Mouse (Mus musculus): Measurements from ENCODE around the gene Ifna7. TPM values are rescaled to one million over a fixed set of nuclear protein-coding genes. Genes with fewer than 3 reads are reported as not detected.

The Ifna7 gene
- polyA plus RNA-seq, 1 experiment from 2014 or later: not detected

DNA sequence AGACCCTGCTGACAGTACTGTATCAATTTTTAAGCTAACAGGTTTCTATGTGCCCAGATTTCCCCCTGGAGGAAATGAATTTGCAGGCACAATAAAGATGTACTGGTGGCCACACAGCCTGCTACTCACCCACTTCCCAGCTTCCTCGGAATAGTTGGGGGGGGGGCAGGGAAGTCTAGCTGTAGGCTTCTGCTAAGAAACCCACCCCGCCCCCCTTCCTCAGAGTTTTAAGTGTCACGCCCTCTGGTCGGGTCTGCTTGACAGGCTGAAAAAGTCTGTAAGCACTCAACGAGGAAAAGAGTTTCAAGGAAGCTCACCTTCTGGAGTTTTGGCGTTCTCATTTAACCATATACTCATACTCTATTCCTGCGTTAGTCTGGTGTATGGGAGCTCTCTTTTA is 47.3 kb downstream of the Ifna7 start:
- 7% methylated on average over 7 of the region's 7 CpGs for WGBS
- no peak overlapping the region for H3K9ac ChIP-seq (ENCODE audit: low read depth, low read length)

DNA sequence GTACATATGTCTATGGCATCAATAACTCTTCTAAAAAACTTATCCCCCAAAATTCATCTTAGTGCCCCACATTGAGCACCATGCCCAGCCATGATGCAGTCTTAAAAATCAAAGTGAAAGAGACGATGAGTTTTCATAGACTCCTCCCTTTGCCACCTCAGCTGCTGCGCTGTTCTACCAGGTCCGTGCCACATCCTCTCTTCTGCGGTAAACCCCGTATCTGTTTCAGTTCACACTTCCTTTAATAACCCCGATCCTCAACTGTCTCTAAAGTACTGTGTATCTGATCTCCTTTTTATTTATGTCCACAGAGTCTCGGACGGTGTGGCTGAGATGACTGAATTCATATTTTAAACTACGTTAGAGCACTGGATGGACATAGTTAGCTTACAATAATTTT is 48.6 kb downstream of the Ifna7 start:
- WGBS: 65% methylated on average over 9 of the region's 9 CpGs
- Histone ChIP-seq H3K4me2 (ENCODE audit: low read depth, low read length) (no peak overlapping the region), H3K4me3 (ENCODE audit: low read length) (no peak overlapping the region), H3K9ac (ENCODE audit: low read depth, low read length) (no peak overlapping the region), H3K9me3 (ENCODE audit: control insufficient read depth, low read length) (no peaks in the 10 kb centered on the region), H3K4me1 (ENCODE audit: control insufficient read depth, insufficient read depth, low read length) (peaks cover 6% of the 10 kb centered on the region; the same call in 1 of the 2 replicates), H3K27me3 (replicated peaks; ENCODE audit: control insufficient read depth, insufficient read depth, low read length) (no peaks in the 10 kb centered on the region; the same call in 1 of the 2 replicates), H3K27ac (ENCODE audit: low read length) (no peak overlapping the region), H3K36me3 (ENCODE audit: control insufficient read depth, insufficient read depth, low read length) (no peaks in the 10 kb centered on the region)
- ATAC-seq: no peak

More for the DNA sequence above, 47.3 kb downstream of the Ifna7 start:
- no peak for ATAC-seq
- Histone ChIP-seq H3K4me1 (ENCODE audit: control insufficient read depth, insufficient read depth, low read length) (peaks cover 6% of the 10 kb centered on the region; the same call in 1 of the 2 replicates), H3K4me3 (ENCODE audit: low read length) (no peak overlapping the region), H3K4me2 (ENCODE audit: low read depth, low read length) (no peak overlapping the region), H3K27me3 (replicated peaks; ENCODE audit: control insufficient read depth, insufficient read depth, low read length) (no peaks in the 10 kb centered on the region; the same call in 1 of the 2 replicates), H3K27ac (ENCODE audit: low read length) (no peak overlapping the region), H3K36me3 (ENCODE audit: control insufficient read depth, insufficient read depth, low read length) (no peaks in the 10 kb centered on the region), H3K9me3 (ENCODE audit: control insufficient read depth, low read length) (no peaks in the 10 kb centered on the region)

DNA sequence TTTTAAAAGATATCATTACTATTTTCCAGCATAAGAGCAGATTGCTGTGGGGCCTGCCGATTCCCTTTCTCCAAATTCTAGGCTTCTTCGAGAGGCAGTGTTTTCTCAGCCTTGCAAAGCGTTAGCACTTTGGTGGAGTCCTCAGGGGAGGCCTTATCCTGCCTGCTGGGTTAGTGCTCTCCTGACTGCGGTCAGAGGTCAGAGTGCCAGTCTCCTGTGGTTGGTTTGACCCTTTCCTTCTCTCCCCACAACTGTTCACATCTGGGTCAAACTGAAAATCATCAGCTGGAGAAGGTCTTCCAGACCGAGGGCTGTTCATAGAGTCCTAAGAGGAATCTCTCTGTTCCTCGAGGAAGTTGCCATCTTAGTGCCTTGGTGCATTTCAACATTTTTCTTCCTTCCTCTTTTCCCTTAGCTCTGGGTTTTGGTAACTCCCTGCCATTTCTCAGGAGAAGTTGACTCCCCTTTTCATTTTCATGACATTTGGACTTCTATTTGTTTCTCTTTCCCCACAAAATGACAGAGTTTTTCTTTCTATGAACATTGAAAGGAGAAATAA is 49.1 kb downstream of the Ifna7 start:
- no peak overlapping the region for H3K4me3 ChIP-seq (ENCODE audit: low read length)
- H3K4me2 ChIP-seq (ENCODE audit: low read depth, low read length): no peak overlapping the region
- no peak overlapping the region for H3K27ac ChIP-seq (ENCODE audit: low read length)
- H3K27me3 ChIP-seq (replicated peaks; ENCODE audit: control insufficient read depth, insufficient read depth, low read length): no peaks in the 10 kb centered on the region; the same call in 1 of the 2 replicates
- no peak overlapping the region for H3K9ac ChIP-seq (ENCODE audit: low read depth, low read length)
- H3K4me1 ChIP-seq (ENCODE audit: control insufficient read depth, insufficient read depth, low read length): peaks cover 6% of the 10 kb centered on the region; the same call in 1 of the 2 replicates
- ATAC-seq: no peak
- 57% methylated on average over 6 of the region's 6 CpGs for whole genome bisulfite sequencing
- no peaks in the 10 kb centered on the region for H3K9me3 ChIP-seq (ENCODE audit: control insufficient read depth, low read length)
- no peaks in the 10 kb centered on the region for H3K36me3 ChIP-seq (ENCODE audit: control insufficient read depth, insufficient read depth, low read length)

Other genes starting within 250 kb of the Ifna7 start
- gene Ifna14, start 244.4 kb upstream of the Ifna7 start, polyA plus RNA-seq (2015; fragmentation: Nextera tagmentation; extraction: Ambion mirVana): not detected in 2 replicates
- not detected in 2 replicates for gene Ifna9, start 223.8 kb upstream of the Ifna7 start, polyA plus RNA-seq (2015; fragmentation: Nextera tagmentation; extraction: Ambion mirVana)
- not detected in 2 replicates for gene Ifna12, start 212.9 kb upstream of the Ifna7 start, polyA plus RNA-seq (2015; fragmentation: Nextera tagmentation; extraction: Ambion mirVana)
- gene C87499, start 181.8 kb upstream of the Ifna7 start, polyA plus RNA-seq (2015; fragmentation: Nextera tagmentation; extraction: Ambion mirVana): not detected in 2 replicates
- not detected in 2 replicates for gene Ifna13, start 171.8 kb upstream of the Ifna7 start, polyA plus RNA-seq (2015; fragmentation: Nextera tagmentation; extraction: Ambion mirVana)
- gene Ifna16, start 139.3 kb upstream of the Ifna7 start, polyA plus RNA-seq (2015; fragmentation: Nextera tagmentation; extraction: Ambion mirVana): not detected in 2 replicates
- gene Ifna2, start 132.3 kb upstream of the Ifna7 start, polyA plus RNA-seq (2015; fragmentation: Nextera tagmentation; extraction: Ambion mirVana): not detected in 2 replicates
- not detected in 2 replicates for gene Ifnab, start 124.9 kb upstream of the Ifna7 start, polyA plus RNA-seq (2015; fragmentation: Nextera tagmentation; extraction: Ambion mirVana)
- gene Gm26566, start 94.4 kb upstream of the Ifna7 start, polyA plus RNA-seq (2015; fragmentation: Nextera tagmentation; extraction: Ambion mirVana): 0.62 and 1.4 TPM in 2 replicates
- 63.4 and 69.9 TPM in 2 replicates for gene Klhl9, start 93.8 kb upstream of the Ifna7 start, polyA plus RNA-seq (2015; fragmentation: Nextera tagmentation; extraction: Ambion mirVana)
- not detected in 2 replicates for gene Gm13271, start 61.4 kb upstream of the Ifna7 start, polyA plus RNA-seq (2015; fragmentation: Nextera tagmentation; extraction: Ambion mirVana)
- 0.21 TPM in 1 of 2 replicates, not detected in the other for gene Gm13283, start 56.1 kb upstream of the Ifna7 start, polyA plus RNA-seq (2015; fragmentation: Nextera tagmentation; extraction: Ambion mirVana)
- 0.44 and 0.83 TPM in 2 replicates for gene Gm13290, start 42.4 kb upstream of the Ifna7 start, polyA plus RNA-seq (2015; fragmentation: Nextera tagmentation; extraction: Ambion mirVana)
- not detected in 2 replicates for gene Gm13289, start 39.3 kb upstream of the Ifna7 start, polyA plus RNA-seq (2015; fragmentation: Nextera tagmentation; extraction: Ambion mirVana)
- gene Gm13272, start 36.4 kb upstream of the Ifna7 start, polyA plus RNA-seq (2015; fragmentation: Nextera tagmentation; extraction: Ambion mirVana): 0.28 TPM in 1 of 2 replicates, not detected in the other
- gene Ifnz, start 34.1 kb upstream of the Ifna7 start, polyA plus RNA-seq (2015; fragmentation: Nextera tagmentation; extraction: Ambion mirVana): 0.11 TPM in 1 of 2 replicates, not detected in the other
- not detected in 2 replicates for gene Gm13276, start 30.5 kb upstream of the Ifna7 start, polyA plus RNA-seq (2015; fragmentation: Nextera tagmentation; extraction: Ambion mirVana)
- gene Gm13277, start 27.6 kb upstream of the Ifna7 start, polyA plus RNA-seq (2015; fragmentation: Nextera tagmentation; extraction: Ambion mirVana): not detected in 2 replicates
- gene Gm13278, start 24.7 kb upstream of the Ifna7 start, polyA plus RNA-seq (2015; fragmentation: Nextera tagmentation; extraction: Ambion mirVana): not detected in 2 replicates
- not detected in 2 replicates for gene Gm13275, start 21.7 kb upstream of the Ifna7 start, polyA plus RNA-seq (2015; fragmentation: Nextera tagmentation; extraction: Ambion mirVana)
- not detected in 2 replicates for gene Gm13279, start 18.8 kb upstream of the Ifna7 start, polyA plus RNA-seq (2015; fragmentation: Nextera tagmentation; extraction: Ambion mirVana)
- gene Gm13285, start 16.6 kb upstream of the Ifna7 start, polyA plus RNA-seq (2015; fragmentation: Nextera tagmentation; extraction: Ambion mirVana): 0.47 and 0.53 TPM in 2 replicates
- not detected in 2 replicates for gene Gm13287, start 13.0 kb upstream of the Ifna7 start, polyA plus RNA-seq (2015; fragmentation: Nextera tagmentation; extraction: Ambion mirVana)
- not detected in 2 replicates for gene Gm13288, start 10.7 kb upstream of the Ifna7 start, polyA plus RNA-seq (2015; fragmentation: Nextera tagmentation; extraction: Ambion mirVana)
- not detected in 2 replicates for gene Ifna11, start 3.7 kb downstream of the Ifna7 start, polyA plus RNA-seq (2015; fragmentation: Nextera tagmentation; extraction: Ambion mirVana)
- not detected in 2 replicates for gene Ifna6, start 11.2 kb downstream of the Ifna7 start, polyA plus RNA-seq (2015; fragmentation: Nextera tagmentation; extraction: Ambion mirVana)
- not detected in 2 replicates for gene Ifna5, start 19.3 kb downstream of the Ifna7 start, polyA plus RNA-seq (2015; fragmentation: Nextera tagmentation; extraction: Ambion mirVana)
- not detected in 2 replicates for gene Ifna4, start 25.6 kb downstream of the Ifna7 start, polyA plus RNA-seq (2015; fragmentation: Nextera tagmentation; extraction: Ambion mirVana)
- not detected in 2 replicates for gene Ifna1, start 33.9 kb downstream of the Ifna7 start, polyA plus RNA-seq (2015; fragmentation: Nextera tagmentation; extraction: Ambion mirVana)
- not detected in 2 replicates for gene Ifne, start 64.0 kb downstream of the Ifna7 start, polyA plus RNA-seq (2015; fragmentation: Nextera tagmentation; extraction: Ambion mirVana)

Measured in intestine, embryonic 16.5 days (tissue).